Mouse (Mus musculus) megakaryocyte progenitor cell, adult 5-6 weeks (primary cell): ENCODE measurements at regions not wholly inside any gene's neighbourhood (a gene's known extent, or its start where the extent isn't known, plus 50 kb on each side); places are given as distances from the start of the nearest gene placed in this dataset.

ENCODE experiments used
- ATAC-seq: replicated peaks from 2 replicates; pipeline ENCODE4 v1.8.0; 2016; ENCODE audit warnings: mild to moderate bottlenecking, moderate TSS enrichment, inconsistent platforms; ENCODE audit not compliant: poor library complexity

GRCm38 (mm10) chr14:71910936-71911335 is 580.7 kb downstream of the Gm9195 start:
- ATAC-seq = no peak

- ATAC-seq = no peak
Observed at GRCm38 (mm10) chr14:71895468-71895867, 596.2 kb downstream of the Gm9195 start.

DNA sequence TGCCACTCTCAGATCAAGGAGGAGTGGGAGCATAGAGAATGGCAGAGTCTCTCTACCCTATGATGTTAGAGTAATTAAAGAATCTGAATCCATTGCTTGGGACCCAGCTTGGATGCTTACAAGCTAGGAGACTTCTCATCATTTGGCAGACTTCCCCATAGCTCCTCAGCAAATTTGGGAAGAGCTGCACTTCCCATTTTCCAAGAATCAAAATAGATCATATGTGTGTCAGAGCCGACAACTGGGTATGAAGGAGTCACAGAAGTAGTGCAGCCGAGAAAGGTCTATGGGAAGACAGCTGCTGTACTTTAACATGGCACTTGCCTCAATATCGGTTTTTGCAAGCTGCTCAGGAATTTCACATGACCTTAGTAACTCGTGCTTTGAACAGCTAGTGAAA is 596.8 kb downstream of the Gm9195 start:
- no peak for ATAC-seq

DNA sequence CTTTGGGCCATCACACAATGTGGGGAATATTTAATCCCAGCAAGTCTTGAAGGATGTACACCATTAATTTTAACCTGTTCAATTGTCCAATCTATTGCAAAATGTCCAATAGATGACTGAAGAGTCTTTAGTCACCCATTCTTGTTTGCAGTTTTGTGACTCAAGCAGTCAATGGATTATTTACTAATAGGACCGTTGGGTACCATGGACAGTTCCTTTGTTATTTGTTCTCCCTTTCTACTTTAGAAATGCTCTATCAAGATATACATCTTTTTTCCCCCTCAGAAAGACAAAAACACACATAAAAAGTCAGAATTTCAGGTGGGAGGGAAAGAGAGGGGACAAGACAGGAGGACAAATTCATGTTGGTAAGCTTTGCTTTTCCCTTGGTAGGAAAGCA is 598.3 kb downstream of the Gm9195 start:
- no peak for ATAC-seq

GRCm38 (mm10) chr14:71891667-71892066 is 600.0 kb downstream of the Gm9195 start:
- ATAC-seq = no peak

DNA sequence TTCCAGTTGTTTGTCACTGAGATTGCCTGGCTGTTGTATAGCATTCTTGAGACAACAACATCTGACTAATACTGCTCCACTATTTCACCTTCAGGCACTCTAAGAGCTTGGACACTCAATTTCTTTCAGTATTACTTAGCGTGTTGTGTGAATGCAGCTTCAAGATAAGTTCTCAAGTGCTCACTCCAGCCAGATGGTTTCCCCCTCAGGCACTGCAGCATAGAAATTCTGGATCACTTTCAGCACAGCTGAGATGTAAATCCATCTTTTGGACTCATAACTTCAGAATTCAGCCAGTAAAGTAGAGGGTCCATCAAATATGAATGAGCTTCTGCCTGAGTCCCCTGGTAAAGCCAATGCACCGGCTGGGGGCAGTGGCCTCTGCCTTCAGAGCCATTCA is 608.8 kb downstream of the Gm9195 start:
- ATAC-seq = no peak

DNA sequence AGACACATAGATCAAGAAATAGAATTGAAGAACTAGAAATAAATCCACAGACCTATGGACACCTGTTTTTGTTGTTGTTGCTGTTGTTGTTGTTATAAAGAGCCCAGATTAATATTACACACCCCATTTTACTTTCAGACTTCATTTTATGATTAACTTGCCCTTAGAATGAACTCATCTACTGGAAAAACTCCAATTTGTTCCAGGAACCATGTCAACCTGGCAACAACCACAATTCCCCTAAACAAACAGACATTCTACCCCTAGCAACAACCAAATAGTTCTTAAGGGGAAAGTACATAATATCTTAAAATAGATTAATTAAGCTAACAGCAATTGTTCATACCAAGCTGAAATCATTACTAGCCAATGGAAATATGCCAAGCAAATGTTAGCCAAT is 646.1 kb downstream of the Gm9195 start:
- ATAC-seq = no peak

GRCm38 (mm10) chr14:71808863-71809487 is 682.7 kb downstream of the Gm9195 start:
- no peak for ATAC-seq

DNA sequence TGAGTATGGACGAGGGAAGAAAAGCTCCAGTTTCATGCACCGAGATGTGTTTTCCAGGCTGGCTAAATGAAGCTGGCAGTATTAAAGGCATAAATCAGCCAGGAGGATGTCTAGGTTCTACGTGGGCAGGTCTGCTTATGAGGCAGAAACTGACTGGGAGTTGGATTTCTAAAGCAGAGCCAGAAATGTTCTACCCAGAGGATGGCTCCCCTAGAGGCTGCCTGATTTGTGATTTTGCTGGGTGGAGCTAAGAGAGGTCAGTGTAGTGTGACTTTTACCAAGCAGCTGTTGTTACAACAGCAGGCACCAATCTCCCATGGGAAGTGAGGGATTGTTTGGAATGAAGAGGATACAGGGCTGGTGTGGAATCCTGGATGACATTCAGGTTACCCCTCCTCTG is 686.0 kb downstream of the Gm9195 start:
- ATAC-seq = no peak

- no peak for ATAC-seq
Observed at GRCm38 (mm10) chr14:71799861-71800260, 691.8 kb downstream of the Gm9195 start.

DNA sequence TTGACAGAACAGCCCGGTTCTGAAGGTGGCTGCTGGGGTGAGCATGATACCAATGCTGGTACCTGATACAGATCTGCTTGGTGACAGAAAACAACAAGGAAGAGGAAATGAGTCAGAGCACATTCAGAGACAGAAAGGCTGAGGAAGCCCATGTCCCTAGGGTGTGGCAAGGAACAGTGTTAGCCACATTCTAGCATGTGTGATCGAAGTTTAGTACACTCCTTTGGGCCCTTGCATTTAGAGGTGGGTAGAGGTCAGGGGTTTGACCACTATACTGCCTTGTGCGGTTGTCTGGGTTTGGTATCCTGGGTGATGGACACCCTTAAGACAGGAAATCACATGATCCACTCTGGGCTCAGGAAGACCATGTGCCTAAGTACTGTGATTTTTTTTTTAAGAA is 695.9 kb downstream of the Gm9195 start:
- ATAC-seq = no peak

DNA sequence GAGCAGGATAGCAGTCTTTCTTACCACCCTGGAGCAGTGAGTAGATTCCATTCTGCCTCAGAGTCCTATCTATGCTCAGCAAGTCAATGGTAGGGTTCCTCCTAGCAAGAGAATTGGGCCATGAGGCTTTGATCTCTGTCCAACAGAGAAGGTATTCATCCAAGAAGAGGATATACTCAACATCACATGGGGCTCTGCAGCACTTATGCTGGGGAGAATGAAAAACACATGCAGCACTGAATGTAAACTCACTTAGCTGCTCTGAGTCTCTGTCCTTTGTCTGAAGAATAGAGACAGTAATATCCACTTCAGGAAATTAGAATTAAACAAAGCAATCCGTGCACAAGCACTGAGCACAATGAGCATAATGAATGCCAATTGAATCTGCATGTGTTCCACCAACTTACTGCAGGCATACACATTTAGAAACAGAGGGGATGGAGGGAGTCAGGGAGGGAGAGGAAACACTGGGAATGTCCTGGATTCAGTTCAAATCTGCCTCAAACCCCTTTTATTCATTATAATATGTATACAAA is 714.6 kb downstream of the Gm9195 start:
- no peak for ATAC-seq

GRCm38 (mm10) chr14:71766856-71767255 is 724.8 kb downstream of the Gm9195 start:
- ATAC-seq = no peak

- ATAC-seq = no peak
Observed at GRCm38 (mm10) chr14:71728542-71728941, 763.1 kb downstream of the Gm9195 start.

GRCm38 (mm10) chr14:71723526-71723925 is 768.1 kb downstream of the Gm9195 start:
- ATAC-seq = no peak

DNA sequence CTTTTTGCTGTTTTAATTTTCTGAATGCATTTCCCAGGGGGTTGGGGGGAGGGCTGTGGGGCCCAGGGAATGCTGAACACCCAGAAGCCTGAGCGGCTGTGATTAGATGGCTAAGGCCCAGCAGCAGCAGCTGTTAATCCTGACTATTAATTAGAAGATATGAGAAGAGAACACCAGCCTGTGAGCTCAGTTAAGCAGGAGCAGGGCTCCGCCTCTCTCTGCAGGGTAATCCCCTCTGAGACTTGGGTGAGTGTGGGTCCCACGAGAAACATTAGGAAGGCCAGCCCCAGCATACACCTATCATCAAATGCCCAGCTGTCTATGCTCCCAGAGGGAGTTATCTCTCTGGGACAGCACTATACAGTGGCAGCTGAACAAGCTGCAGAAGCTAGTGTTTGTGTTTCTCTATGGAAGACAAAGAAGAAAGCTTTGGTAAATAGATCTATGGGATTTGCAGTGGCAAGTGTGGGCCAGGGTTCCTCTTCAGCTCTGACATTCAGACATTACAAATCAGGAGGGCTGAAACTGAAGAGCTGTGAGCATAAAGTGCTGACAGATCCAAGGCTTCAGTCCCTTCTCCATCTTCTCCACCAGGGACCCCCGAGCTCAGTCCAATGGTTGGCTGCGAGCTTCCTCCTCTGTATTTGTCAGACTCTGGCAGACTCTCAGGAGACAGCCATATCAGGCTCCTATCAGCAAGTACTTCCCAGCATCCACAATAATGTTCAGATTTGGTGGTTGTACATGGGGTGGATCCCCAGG is 781.9 kb downstream of the Gm9195 start:
- no peak for ATAC-seq

DNA sequence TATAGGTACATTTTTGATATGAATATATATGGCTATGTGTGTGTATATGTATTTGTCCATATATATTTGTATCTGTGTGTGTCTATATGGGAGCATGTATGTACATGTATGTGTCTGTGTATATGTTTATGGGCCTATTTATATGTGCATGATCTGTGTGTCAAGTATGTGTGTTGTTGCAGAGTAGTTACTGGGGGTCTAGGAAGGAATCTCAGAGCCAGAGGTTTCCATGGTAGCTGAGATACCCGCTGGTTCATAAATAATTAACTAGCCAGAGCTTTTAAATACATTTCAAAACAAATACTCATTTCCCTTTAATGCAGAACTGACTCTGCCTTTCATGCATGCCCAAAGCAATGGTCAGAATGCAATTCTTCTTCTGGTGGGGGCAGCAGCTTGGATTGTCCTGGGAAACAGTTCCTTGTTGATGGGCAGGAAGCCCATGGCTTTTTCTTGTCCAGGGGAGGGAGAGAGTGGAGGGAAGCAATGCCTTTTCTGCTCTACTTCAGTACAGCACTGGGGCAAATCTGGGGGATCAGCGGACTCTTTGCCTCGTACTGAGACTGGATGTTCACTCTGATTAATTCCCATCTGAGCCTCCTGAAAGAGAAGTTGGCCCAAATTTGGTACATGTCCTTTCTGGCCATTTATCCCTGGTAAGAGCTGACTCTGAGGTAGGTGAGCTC is 798.7 kb downstream of the Gm9195 start:
- ATAC-seq = no peak

DNA sequence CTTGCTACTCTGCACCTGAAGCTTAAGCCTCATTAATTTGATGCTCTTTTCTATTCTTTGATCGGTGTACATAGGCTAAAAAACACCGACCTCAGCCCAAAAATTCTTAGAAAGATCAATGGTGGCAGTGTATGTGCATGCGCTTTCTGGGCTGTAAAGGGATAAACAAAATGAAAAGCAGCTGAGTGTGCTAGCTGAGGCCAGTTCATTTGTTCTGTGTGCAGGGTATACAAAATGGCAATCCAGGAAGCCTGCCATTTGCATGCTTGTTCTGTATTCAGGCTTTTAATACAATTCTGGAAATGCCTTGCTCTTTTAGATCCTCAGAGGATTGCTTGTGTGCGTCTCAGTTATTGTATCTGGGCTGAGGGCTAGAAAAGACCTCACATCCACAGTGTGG is 817.1 kb downstream of the Gm9195 start:
- ATAC-seq = no peak

GRCm38 (mm10) chr14:71673837-71674236 is 817.8 kb downstream of the Gm9195 start:
- ATAC-seq = no peak

DNA sequence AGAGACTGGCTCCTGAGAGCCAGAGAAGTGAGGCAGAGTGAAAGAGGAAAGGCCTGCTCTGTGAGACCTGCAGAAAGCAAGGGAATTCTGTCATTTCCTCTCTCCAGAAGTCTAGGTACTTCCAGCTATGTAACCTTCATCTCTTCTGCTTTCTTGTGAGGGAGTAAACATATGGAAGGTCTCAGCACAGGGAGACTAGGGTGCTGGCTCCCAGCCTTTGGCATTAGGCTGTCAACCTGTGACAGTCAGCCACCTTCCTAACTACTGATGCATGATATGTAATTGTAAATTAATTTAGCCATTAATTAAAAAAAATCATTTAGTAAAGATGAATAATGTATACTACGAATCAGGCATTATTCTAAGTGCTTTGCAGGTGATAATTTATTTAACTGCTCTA is 819.2 kb downstream of the Gm9195 start:
- no peak for ATAC-seq

- ATAC-seq = no peak
Observed at GRCm38 (mm10) chr14:71671994-71672393, 819.6 kb downstream of the Gm9195 start.

DNA sequence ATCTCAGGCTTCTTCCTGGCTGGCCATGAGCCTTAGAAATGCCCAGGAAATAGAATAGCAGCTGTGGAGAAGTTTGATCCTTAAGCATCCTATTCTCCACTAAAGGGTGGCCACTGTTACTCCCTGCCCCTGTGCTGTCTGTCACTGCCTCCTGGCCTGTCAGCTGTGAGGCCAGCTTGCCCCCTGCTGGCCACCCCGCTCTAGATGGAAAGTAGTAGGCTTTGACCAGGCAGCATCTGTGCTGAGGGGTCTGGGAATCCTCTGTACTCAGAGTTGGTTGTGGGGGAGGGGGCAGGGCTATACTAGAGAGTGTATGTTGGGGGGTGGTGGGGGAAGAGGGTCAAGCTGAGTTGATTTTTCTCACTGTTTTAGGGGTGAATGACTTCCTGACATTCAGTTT is 821.2 kb downstream of the Gm9195 start:
- peak; percentile 66 for ATAC-seq
